Mouse (Mus musculus) 3134 (cell line): ENCODE data around the gene Lsm7.
"Not testable (repeated sequence)": the region's sequence is repeated elsewhere in the genome, so short reads cannot be mapped to it uniquely, and the experiment has no call there.

Source experiments
- DNase-seq: peaks from one replicate; pipeline ENCODE4 v3.0.0-alpha.2; 2011; ENCODE audit warnings: low spot score; ENCODE audit not compliant: insufficient read length; ENCODE audit errors: extremely low read depth

Gene Lsm7

DNA sequence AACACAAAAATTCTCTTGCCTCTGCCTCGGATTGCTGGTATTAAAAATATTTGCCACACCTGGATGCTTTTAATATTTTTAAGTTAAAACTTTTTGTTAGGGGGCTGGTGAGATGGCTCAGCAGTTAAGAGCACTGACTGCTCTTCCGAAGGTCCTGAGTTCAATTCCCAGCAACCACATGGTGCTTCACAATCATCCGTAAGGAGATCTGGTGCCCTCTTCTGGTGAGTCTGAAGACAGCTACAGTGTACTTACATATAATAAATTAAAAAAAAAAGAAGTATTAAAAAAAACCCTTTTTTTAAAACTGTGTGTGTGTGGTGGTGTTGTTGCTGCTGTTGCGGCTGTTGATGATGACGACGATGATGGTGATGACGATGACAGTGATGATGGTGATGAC, 37.1 kb downstream of the Lsm7 start:
- DNase-seq = not testable (repeated sequence)

DNA sequence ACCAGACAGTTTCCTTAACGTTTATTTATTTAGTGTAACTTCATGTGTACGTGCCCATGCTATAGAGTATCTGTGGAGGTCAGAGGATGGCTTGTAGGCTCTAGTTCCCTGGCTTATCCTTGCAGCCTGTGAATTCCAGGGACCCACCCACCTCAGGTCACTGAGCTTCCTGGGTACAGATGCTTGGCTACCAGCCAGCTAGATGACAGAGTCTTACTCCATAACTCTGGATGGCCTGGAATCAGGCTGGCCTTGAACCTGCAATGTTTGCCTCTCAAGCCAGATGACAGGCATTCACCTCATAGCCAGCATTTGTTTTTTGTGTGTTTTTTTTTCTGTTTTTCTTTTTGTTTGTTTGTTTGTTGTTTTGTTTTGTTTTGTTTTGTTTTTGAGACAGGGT, 37.8 kb downstream of the Lsm7 start:
- no peak for DNase-seq

DNA sequence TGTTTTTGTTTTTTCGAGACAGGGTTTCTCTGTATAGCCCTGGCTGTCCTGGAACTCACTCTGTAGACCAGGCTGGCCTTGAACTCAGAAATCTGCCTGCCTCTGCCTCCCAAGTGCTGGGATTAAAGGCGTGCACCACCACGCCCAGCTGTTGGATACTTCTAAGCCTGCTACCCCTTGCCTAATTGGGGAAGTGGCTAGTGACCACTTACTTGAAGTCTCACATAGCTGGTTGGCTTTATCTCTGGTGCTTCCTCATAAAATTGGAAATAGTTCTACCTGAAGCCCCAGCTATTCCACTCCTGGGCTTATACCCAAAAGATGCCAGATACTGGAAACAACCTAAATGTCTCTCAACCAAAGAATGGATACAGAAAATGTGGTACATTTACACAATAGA, 38.7 kb downstream of the Lsm7 start:
- DNase-seq = not testable (repeated sequence)

DNA sequence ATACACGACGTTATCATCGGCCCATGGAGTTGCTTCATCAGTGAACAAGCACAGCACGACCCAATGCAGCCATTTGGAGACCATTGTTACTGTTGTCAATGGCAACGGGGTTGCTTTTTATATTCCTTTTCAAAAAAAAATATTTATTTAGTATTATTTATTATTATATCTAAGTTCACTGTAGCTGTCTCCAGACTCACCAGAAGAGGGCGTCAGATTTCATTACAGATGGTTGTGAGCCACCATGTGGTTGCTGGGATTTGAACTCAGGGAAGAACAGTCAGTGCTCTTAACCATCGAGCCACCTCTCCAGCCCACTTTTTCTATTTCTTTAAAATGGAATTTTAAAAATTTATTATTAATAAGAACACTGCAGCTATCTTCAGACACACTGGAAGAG, 40.2 kb downstream of the Lsm7 start:
- DNase-seq = no peak

DNA sequence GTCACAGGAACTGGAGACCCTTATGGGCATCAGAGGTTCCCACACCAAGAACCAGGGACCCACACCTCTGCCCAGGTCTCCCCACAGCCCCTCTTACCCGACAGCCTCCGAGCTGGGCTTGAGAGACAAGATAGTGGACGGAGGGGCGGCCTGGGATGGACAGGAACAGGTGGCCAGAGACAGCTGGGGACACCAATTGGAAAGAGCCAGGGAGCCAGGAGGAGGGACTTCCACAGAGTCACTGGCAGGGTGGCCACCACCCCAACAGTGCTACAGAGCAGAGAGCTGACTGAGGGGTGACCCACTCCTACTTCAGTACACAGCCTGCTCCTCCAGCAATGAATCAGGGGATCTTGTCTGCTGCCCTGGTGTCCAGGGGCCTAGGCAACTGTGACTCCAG, 41.6 kb downstream of the Lsm7 start, which contains the start of gene Jsrp1:
Gene Jsrp1, minus strand, starts transcription at position 133 of the 400 bp plus-strand sequence.
- DNase-seq = no peak

DNA sequence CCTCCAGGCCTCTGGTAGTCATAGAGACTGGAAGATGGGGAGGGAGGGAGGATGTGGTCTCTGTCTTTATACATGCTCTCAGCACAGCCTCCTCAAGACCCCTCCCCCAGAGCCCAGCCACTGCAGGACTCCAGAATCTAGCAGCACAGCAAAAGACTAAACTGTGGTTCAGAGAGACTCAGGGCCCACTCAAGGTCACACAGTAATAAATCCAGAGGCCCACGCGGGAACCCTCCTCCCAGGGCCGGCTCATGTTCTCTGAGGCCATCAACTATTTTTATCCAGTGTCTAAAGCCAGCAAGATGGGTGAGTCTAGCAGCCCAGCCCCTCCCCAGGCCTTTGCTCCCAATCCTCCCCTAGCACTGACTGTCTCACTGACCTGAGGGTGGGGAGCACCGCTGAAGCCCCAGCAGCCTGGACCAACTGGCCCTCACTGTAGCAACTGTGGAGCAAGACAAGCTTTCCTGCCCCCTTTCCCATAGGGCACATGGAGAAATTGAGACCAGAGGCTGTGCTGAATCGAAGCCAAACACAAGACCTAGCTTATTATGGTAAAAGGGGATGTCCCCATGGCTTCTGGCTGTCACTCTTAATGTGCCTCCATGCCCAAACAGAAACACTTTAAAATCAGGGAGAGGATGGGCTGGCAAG, 42.5 kb downstream of the Lsm7 start:
- DNase-seq = no peak

DNA sequence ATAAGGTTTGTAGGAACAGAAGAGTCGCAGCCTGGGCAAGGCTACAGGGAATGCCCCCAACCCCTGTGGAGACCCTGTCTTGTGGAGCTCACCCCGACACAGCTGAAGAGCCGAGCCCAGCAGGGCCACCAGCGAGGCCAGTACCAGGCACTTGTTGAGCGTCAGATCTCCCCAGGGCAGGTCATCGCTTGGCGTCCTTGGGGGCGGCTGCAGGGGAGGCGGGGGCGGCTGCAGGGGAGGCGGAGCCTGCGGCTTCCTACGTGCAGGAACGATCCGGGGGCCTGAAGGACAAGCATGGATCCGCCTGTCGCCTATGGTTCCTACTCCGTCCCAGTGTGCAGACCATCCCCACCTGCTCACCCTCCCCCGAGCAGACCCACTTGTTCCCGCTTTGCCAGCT, 44.9 kb downstream of the Lsm7 start:
- no peak for DNase-seq

DNA sequence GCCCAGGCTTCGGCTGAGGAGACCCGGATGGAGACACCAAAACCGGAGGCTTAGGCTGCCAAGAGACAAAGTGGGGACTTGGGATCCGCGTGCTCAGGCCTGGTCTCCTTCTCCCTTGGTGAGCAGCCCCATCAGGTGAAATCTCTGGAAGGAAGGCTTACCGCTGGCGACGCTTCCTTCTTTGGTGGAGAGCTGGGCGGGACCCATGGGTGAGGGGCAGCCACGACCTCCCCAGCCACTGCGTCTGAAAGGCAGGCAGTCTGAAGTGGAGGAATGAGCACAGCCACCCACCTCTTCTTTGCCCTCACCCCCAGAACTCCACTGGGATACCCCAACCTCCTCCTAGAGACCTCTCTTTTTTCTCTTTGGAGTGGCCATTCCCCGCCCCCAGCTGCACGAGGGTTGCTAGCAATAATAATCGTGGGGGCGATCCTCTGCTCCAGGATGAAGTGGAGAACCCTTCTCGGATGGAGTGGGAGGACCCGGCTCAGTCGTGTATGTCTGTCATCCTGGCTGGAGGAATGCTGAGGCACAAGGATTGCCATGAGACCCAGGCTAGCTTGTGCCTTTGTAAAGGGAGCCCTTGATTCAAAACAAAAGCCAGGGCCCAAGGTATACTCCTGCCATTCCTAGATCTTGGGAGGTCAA, 45.9 kb downstream of the Lsm7 start:
- no peak for DNase-seq

DNA sequence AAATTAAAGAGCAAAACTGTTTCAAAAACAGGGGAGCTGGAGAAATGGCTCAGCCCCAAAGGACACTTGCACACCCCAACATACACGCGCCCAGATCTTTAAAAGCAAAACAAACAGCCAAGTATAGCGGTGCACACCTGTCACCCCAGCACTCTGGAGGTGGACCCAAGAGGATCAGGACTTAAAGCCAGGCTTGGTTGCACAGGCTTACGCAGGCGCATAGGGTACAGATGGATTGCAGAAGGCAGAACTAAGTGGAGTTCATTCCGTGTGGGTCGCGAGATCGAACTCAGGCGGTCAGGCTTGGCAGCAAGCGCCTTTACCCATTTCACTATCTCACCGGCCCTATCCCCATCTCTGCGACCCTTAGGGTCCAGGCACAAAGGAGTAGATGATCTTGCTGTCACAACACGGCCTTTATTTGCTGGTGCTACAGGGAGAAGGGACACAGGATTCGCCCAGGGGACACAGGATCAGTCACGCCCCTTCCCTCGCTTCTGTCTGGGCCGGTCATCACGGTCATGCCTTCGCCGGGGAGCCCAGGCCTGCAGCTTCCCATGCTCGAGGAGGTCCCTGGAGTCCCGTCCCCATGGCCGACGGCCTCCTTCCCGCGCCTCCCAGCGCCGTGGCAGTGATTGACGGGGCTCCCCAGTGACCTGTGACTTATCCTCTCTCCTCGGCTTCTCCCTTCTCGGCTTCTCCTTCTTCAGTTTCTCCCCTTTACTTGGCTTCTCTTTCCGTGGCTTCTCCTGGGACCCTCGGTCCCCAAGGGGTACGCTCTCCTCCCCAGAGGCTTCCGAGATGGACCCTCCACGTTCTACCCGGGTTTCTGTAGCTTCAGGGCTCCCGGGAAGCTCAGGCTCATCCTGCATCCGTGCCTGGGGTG, 46.7 kb downstream of the Lsm7 start:
- DNase-seq = no peak

DNA sequence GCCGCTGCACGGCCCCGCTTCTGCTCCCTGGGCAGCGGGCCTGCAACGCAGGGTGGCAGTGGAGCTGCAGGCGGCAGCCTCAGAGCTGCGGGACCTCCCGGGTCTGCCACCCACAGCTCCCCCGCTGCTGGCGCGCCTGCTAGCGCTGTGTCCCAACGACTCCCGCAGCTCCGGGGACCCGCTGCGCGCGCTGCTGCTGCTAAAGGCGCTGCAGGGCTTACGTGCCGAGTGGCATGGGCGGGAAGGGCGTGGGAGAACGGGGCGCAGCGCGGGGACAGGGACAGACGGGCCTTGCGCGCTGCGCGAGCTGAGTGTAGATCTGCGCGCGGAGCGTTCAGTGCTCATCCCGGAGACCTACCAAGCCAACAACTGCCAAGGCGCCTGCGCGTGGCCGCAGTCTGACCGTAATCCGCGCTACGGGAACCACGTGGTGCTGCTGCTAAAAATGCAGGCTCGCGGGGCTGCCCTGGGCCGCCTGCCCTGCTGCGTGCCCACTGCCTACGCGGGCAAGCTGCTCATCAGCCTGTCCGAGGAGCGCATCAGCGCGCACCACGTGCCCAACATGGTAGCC, 47.9 kb downstream of the Lsm7 start:
- DNase-seq = no peak

DNA sequence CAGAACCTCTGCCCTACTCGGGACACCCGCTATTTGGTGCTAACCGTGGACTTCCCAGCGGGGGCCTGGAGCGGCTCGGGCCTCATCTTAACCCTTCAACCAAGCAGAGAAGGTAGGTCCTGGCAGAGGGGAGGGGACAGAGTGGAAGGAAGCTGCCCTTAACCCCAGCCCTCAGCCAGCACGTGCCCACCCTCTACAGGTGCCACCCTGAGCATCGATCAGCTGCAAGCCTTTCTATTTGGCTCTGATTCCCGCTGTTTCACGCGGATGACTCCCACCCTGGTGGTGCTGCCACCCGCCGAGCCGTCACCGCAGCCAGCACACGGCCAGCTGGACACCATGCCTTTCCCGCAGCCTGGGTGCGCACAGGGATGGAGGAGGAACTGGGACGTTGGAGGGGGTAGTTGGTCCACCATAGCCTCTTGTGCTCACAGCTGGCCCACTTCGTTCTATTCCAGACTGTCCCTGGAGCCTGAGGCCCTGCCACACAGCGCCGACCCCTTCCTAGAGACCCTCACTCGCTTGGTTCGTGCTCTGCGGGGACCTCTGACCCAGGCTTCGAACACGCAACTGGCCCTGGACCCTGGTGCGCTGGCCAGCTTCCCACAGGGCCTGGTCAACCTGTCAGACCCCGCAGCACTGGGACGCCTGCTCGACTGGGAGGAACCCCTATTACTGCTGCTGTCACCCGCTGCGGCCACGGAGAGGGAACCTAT, 48.5 kb downstream of the Lsm7 start:
- DNase-seq = no peak

DNA sequence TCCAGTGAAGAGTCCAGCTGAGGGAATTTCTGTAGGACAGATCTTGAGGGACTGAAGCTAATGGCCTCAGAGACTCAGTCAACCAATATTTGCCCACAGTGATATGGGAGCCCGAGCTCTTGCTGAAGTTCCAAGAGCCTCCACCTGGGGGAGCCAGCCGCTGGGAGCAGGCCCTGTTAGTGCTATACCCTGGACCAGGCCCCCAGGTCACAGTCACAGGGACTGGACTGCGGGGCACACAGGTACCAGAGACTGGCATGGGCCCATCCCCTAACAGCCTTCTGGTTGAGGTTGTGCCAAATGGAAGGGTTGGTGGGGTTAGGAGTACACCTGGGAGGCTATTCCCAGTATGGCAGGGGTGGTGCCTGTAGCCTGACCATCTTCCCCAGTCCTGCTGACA, 49.1 kb downstream of the Lsm7 start:
- DNase-seq = peak; percentile 47

DNA sequence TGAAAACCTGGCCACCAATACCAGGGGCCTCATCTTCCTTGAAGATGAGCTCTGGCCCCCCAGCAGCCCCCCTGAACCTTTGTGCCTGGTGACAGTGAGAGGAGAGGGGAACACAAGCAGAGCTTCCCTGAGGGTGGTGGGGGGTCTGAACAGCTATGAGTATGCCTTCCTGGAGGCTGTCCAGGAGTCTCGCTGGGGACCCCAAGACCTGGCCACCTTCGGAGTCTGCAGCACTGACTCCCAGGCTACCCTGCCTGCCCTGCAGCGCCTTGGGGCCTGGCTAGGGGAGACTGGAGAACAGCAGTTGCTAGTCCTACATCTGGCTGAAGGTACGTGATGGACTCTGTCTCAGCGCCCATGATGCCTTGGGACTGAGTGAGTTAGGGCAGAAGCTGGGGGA, 49.7 kb downstream of the Lsm7 start:
- no peak for DNase-seq

DNA sequence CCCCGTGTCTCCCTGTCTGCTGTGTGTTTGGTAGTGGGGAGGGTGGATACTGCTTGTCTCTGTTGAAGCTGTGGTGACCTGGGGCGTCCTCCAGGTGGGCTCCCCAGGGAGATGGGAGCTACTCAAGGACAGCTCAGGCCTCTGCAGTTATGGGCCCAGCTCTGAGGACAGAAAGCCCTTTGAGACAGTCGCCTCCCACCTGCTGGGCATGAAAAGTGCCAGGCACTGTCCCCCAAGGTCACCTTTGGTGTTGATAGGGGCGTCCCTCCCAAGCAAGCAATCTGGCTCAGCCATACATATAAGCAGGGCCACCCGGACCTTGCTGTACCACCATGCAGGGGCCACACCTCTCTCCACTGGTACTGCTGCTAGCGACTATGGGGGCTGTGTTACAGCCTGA, 50.1 kb downstream of the Lsm7 start, which contains the start of gene Amh:
Gene Amh, plus strand, starts transcription at position 328 of the 400 bp plus-strand sequence.
- DNase-seq = no peak

DNA sequence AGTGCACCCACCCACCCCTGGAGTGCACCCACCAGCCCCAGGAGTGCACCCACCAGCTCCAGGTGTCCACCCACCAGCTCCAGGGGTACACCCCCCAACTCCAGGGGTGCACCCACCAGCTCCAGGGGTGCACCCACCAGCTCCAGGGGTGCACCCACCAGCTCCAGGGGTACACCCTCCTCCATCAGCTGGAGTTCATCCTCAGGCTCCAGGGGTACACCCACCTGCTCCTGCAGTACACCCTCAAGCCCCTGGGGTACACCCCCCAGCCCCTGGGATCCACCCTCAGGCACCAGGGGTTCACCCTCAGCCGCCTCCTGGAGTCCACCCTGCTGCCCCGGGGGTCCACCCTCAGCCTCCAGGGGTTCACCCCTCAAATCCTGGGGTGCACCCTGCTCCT, 50.7 kb downstream of the Lsm7 start:
- no peak for DNase-seq

DNA sequence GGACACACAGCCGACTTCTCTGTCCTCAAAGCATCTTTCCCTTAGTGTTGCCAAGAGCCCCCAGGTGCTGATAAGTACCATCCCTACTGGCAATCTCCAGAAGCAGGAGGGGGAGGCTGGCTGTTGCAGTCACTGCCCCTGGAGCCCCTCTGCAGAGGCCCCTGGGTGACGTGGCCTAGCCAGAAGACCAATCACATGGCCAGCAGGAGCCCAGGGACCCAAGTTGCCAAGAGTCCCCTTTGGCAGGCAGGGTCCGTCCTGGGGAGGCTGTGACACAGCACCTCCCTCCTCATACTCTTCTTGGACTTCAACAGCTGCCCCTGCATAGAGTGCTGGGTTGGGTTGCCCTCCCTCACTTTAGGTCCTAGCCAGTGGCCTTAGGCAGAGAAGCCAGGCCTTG, 52.0 kb downstream of the Lsm7 start:
- DNase-seq = no peak
